Comparison of ENCODE assay signal across 14 mouse cellular contexts in the genomic region with DNA sequence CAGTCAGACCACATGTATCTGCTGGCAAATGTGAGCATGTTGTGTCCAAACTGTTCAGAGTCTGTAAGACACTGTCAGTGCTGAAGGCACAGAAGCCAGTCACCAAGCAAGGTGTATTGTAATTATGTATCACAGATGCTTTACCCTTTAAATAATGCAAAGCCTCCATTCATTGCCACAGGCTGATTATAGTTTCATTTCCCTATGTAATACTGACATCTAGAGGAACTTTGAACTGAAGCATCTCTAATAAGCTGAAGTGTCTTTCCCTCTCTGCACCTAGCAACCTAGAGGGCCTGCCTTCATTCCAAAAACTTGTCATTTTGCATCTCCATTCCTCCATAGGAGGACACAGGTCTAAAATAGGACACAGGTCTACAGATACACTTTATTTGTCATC. TPM values are rescaled to one million over a fixed set of nuclear protein-coding genes. Genes with fewer than 3 reads are reported as not detected.
A peak's percentile ranks its signal among the peaks of the same experiment; 100 is the strongest.
DNase-seq lines count a peak whose midpoint lies in the region; ATAC-seq and TF ChIP-seq lines count a peak whose summit lies in the region.
"Had no signal": no experiment of that assay in that cellular context is flagged by ENCODE, and none has a peak within 500 bp of the region (broad histone marks: within the 10 kb centered on the region; RNA-seq: fewer than 3 reads in every experiment).

No protein-coding gene starts in this region.

- no peak overlapping the region for H3K4me3 ChIP-seq in intestine, postnatal 0 days (ENCODE audit: low read depth, low read length)
- no peak overlapping the region for H3K4me3 ChIP-seq in intestine, embryonic 15.5 days (replicated peaks)
- H3K4me3 ChIP-seq in forebrain, postnatal 0 days (ENCODE audit: low read depth, low read length), result no peak overlapping the region
- H3K4me3 ChIP-seq: erythroblast, embryonic 14.5 days; liver, embryonic 15.5 days had no signal

- DNase-seq in 416B (ENCODE audit: low read depth), result peak; percentile 41
- DNase-seq in CD4-positive, CD25-positive, alpha-beta regulatory T cell, adult 2 months (ENCODE audit: low read depth, low spot score), result peak; percentile 20
- peak; percentile 21 for DNase-seq in forebrain, postnatal 0 days
- no peak for DNase-seq in spleen, adult 18-20 months
- no peak for DNase-seq in adrenal gland, postnatal 10 days
- DNase-seq in T-cell, adult 2 months (ENCODE audit: low spot score), result no peak
- DNase-seq: gastrocnemius, postnatal 36 days; heart, postnatal 10 days; kidney, postnatal 25 days; thymus, adult 18-20 months had no signal

- H3K27ac ChIP-seq in intestine, postnatal 0 days (ENCODE audit: low read depth, low read length), result no peak overlapping the region
- no peak overlapping the region for H3K27ac ChIP-seq in intestine, embryonic 15.5 days
- H3K27ac ChIP-seq in forebrain, postnatal 0 days (ENCODE audit: low read depth, low read length), result no peak overlapping the region
- H3K27ac ChIP-seq: liver, embryonic 15.5 days had no signal

- TF ChIP-seq CTCF in intestine, postnatal 0 days (IDR thresholded peaks at IDR 0.05; ENCODE audit: low read depth), result peak; percentile 50
- peak; percentile 60 for TF ChIP-seq CTCF in forebrain, postnatal 0 days (IDR thresholded peaks at IDR 0.05; ENCODE audit: low read depth)

- no peaks in the 10 kb centered on the region for H3K36me3 ChIP-seq in intestine, postnatal 0 days (ENCODE audit: control insufficient read depth, insufficient read depth)
- H3K36me3 ChIP-seq in intestine, embryonic 15.5 days, result no peaks in the 10 kb centered on the region
- no peaks in the 10 kb centered on the region for H3K36me3 ChIP-seq in forebrain, postnatal 0 days (ENCODE audit: insufficient read depth)
- H3K36me3 ChIP-seq: liver, embryonic 15.5 days had no signal

- no peaks in the 10 kb centered on the region for H3K9me3 ChIP-seq in intestine, postnatal 0 days (ENCODE audit: control insufficient read depth)
- H3K9me3 ChIP-seq in intestine, embryonic 15.5 days, result no peaks in the 10 kb centered on the region
- no peaks in the 10 kb centered on the region for H3K9me3 ChIP-seq in forebrain, postnatal 0 days (ENCODE audit: low read length)
- H3K9me3 ChIP-seq: liver, embryonic 15.5 days had no signal

- no peak overlapping the region for H3K4me2 ChIP-seq in intestine, postnatal 0 days (replicated peaks; ENCODE audit: low read depth)
- H3K4me2 ChIP-seq in intestine, embryonic 15.5 days (replicated peaks), result no peak overlapping the region
- no peak overlapping the region for H3K4me2 ChIP-seq in forebrain, postnatal 0 days (ENCODE audit: low read depth)
- H3K4me2 ChIP-seq: liver, embryonic 15.5 days had no signal

- no peak for ATAC-seq in intestine, postnatal 0 days
- no peak for ATAC-seq in intestine, embryonic 15.5 days
- ATAC-seq in forebrain, postnatal 0 days, result peak; percentile 69

- no peaks in the 10 kb centered on the region for H3K4me1 ChIP-seq in intestine, postnatal 0 days (replicated peaks; ENCODE audit: control insufficient read depth, insufficient read depth, low read length)
- no peaks in the 10 kb centered on the region for H3K4me1 ChIP-seq in intestine, embryonic 15.5 days (replicated peaks)
- H3K4me1 ChIP-seq in forebrain, postnatal 0 days (ENCODE audit: insufficient read depth), result no peaks in the 10 kb centered on the region
- H3K4me1 ChIP-seq: liver, embryonic 15.5 days had no signal

- no peak overlapping the region for H3K9ac ChIP-seq in intestine, postnatal 0 days (ENCODE audit: low read depth, low read length)
- H3K9ac ChIP-seq in intestine, embryonic 15.5 days, result no peak overlapping the region
- H3K9ac ChIP-seq in forebrain, postnatal 0 days, result no peak overlapping the region
- H3K9ac ChIP-seq: liver, embryonic 15.5 days had no signal

- H3K27me3 ChIP-seq in intestine, postnatal 0 days (replicated peaks; ENCODE audit: control insufficient read depth, insufficient read depth, low read length), result no peaks in the 10 kb centered on the region
- no peaks in the 10 kb centered on the region for H3K27me3 ChIP-seq in intestine, embryonic 15.5 days (replicated peaks)
- H3K27me3 ChIP-seq in forebrain, postnatal 0 days (ENCODE audit: insufficient read depth, low read length), result no peaks in the 10 kb centered on the region
- H3K27me3 ChIP-seq: liver, embryonic 15.5 days had no signal

RNA-seq across cellular contexts. Expression of a gene that starts 52.5 kb away (rescaled TPM):
- polyA plus RNA-seq in intestine, postnatal 0 days (2015; fragmentation: Nextera tagmentation; extraction: Ambion mirVana), result not detected in 2 replicates
- 0.08 TPM in 1 of 2 replicates, not detected in the other for polyA plus RNA-seq in intestine, embryonic 15.5 days (2015; fragmentation: Nextera tagmentation; extraction: Ambion mirVana)
- total RNA-seq in forebrain, postnatal 0 days (2014; rRNA removed), result 0.05 and 0.08 TPM in 2 replicates
- polyA plus RNA-seq in forebrain, postnatal 0 days (2015; fragmentation: Nextera tagmentation; extraction: Ambion mirVana), result 0.05 and 0.21 TPM in 2 replicates
- total RNA-seq in adrenal gland, postnatal 10 days (2021), result 10 to 100 TPM in 1 of 2 experiments, 1 to 10 TPM in 1; 4.5 to 17.1 TPM
- polyA plus RNA-seq: erythroblast, embryonic 14.5 days had no signal

Comparison
In these comparisons a context has a peak if more than half of its experiments do, and no peak if none do; other contexts are left out.
1. DNase-seq: peak in 416B (single experiment), CD4-positive, CD25-positive, alpha-beta regulatory T cell, adult 2 months (single experiment) and forebrain, postnatal 0 days (single experiment); none in spleen, adult 18-20 months (0 of 2), adrenal gland, postnatal 10 days (single experiment) and T-cell, adult 2 months (single experiment).